Mouse (Mus musculus): ENCODE data around the gene Erc1. TPM values are rescaled to one million over a fixed set of nuclear protein-coding genes. Genes with fewer than 3 reads are reported as not detected.

The Erc1 gene
- polyA plus RNA-seq, 1 experiment from 2014 or later: 22.1 TPM

- Histone ChIP-seq H3K27ac (no peak overlapping the region), H3K4me1 (no peaks in the 10 kb centered on the region), H3K9me3 (no peaks in the 10 kb centered on the region), H3K36me3 (peaks cover 14% of the 10 kb centered on the region), H3K27me3 (no peaks in the 10 kb centered on the region), H3K4me3 (no peak overlapping the region), H3K9ac (no peak overlapping the region), H3K4me2 (no peak overlapping the region)
- 95% methylated on average over 4 of the region's 4 CpGs for whole genome bisulfite sequencing
- ATAC-seq (ENCODE audit: insufficient number of reproducible peaks, low FRiP score, low TSS enrichment, low read depth): no peak
These were observed 109.2 kb downstream of the Erc1 start for GRCm38 (mm10) chr6:119738638-119739375.

- Histone ChIP-seq H3K9me3 (no peaks in the 10 kb centered on the region), H3K9ac (no peak overlapping the region), H3K27ac (no peak overlapping the region), H3K4me2 (no peak overlapping the region), H3K4me3 (no peak overlapping the region), H3K27me3 (no peaks in the 10 kb centered on the region), H3K4me1 (no peaks in the 10 kb centered on the region), H3K36me3 (peaks cover 8% of the 10 kb centered on the region)
- 91% methylated on average over 4 of the region's 4 CpGs for WGBS
- no peak for ATAC-seq (ENCODE audit: insufficient number of reproducible peaks, low FRiP score, low TSS enrichment, low read depth)
These were observed 110.3 kb downstream of the Erc1 start for GRCm38 (mm10) chr6:119737716-119738115.

GRCm38 (mm10) chr6:119735937-119736336 lies 112.0 kb downstream of the Erc1 start:
- Histone ChIP-seq H3K4me2 (no peak overlapping the region), H3K27me3 (no peaks in the 10 kb centered on the region), H3K9me3 (no peaks in the 10 kb centered on the region), H3K4me1 (no peaks in the 10 kb centered on the region), H3K4me3 (no peak overlapping the region), H3K9ac (no peak overlapping the region), H3K27ac (no peak overlapping the region), H3K36me3 (0 out of 2 replicates have a peak, but pooled peaks cover 5% of the 10 kb centered on the region)
- WGBS: 57% methylated on average over 2 of the region's 2 CpGs
- ATAC-seq (ENCODE audit: insufficient number of reproducible peaks, low FRiP score, low TSS enrichment, low read depth): no peak

GRCm38 (mm10) chr6:119731155-119731554 lies 116.8 kb downstream of the Erc1 start:
- WGBS: 97% methylated on average over 2 of the region's 2 CpGs
- no peak for ATAC-seq (ENCODE audit: insufficient number of reproducible peaks, low FRiP score, low TSS enrichment, low read depth)
- no peaks in the 10 kb centered on the region for H3K4me1 ChIP-seq
- 0 out of 2 replicates have a peak, but pooled peaks cover 6% of the 10 kb centered on the region for H3K36me3 ChIP-seq
- H3K9me3 ChIP-seq: no peaks in the 10 kb centered on the region
- no peaks in the 10 kb centered on the region for H3K27me3 ChIP-seq
- H3K4me2 ChIP-seq: no peak overlapping the region
- no peak overlapping the region for H3K9ac ChIP-seq
- H3K4me3 ChIP-seq: no peak overlapping the region
- H3K27ac ChIP-seq: no peak overlapping the region

GRCm38 (mm10) chr6:119715234-119715633 lies 132.7 kb downstream of the Erc1 start:
- Histone ChIP-seq H3K9me3 (no peaks in the 10 kb centered on the region), H3K4me2 (no peak overlapping the region), H3K4me1 (no peaks in the 10 kb centered on the region), H3K4me3 (no peak overlapping the region), H3K27ac (no peak overlapping the region), H3K9ac (no peak overlapping the region), H3K36me3 (peaks cover 10% of the 10 kb centered on the region; the same call in 1 of the 2 replicates), H3K27me3 (no peaks in the 10 kb centered on the region)
- ATAC-seq (ENCODE audit: insufficient number of reproducible peaks, low FRiP score, low TSS enrichment, low read depth): no peak
- whole genome bisulfite sequencing: 90% methylated on average over 2 of the region's 2 CpGs

GRCm38 (mm10) chr6:119713961-119714360 lies 134.0 kb downstream of the Erc1 start:
- Histone ChIP-seq H3K4me2 (no peak overlapping the region), H3K4me1 (no peaks in the 10 kb centered on the region), H3K9me3 (no peaks in the 10 kb centered on the region), H3K27me3 (no peaks in the 10 kb centered on the region), H3K9ac (no peak overlapping the region), H3K27ac (no peak overlapping the region), H3K4me3 (no peak overlapping the region), H3K36me3 (peaks cover 10% of the 10 kb centered on the region; the same call in 1 of the 2 replicates)
- WGBS: 76% methylated on average over 2 of the region's 2 CpGs
- ATAC-seq (ENCODE audit: insufficient number of reproducible peaks, low FRiP score, low TSS enrichment, low read depth): no peak

- no peaks in the 10 kb centered on the region for H3K4me1 ChIP-seq
These were observed 135.5 kb downstream of the Erc1 start for GRCm38 (mm10) chr6:119712486-119712885.

GRCm38 (mm10) chr6:119711649-119712305 lies 136.2 kb downstream of the Erc1 start:
- H3K27me3 ChIP-seq: no peaks in the 10 kb centered on the region
- no peak overlapping the region for H3K4me3 ChIP-seq
- no peaks in the 10 kb centered on the region for H3K4me1 ChIP-seq
- no peak for ATAC-seq (ENCODE audit: insufficient number of reproducible peaks, low FRiP score, low TSS enrichment, low read depth)
- WGBS: 81% methylated on average over 8 of the region's 8 CpGs
- H3K4me2 ChIP-seq: no peak overlapping the region
- no peak overlapping the region for H3K9ac ChIP-seq
- H3K9me3 ChIP-seq: no peaks in the 10 kb centered on the region
- H3K36me3 ChIP-seq: peaks cover 7% of the 10 kb centered on the region; the same call in 1 of the 2 replicates
- no peak overlapping the region for H3K27ac ChIP-seq

More at GRCm38 (mm10) chr6:119712486-119712885, 135.5 kb downstream of the Erc1 start:
- 78% methylated on average over 1 of the region's 1 CpGs for WGBS
- Histone ChIP-seq H3K4me2 (no peak overlapping the region), H3K27me3 (no peaks in the 10 kb centered on the region), H3K9ac (no peak overlapping the region), H3K4me3 (no peak overlapping the region), H3K9me3 (no peaks in the 10 kb centered on the region), H3K27ac (no peak overlapping the region), H3K36me3 (peaks cover 7% of the 10 kb centered on the region; the same call in 1 of the 2 replicates)
- ATAC-seq (ENCODE audit: insufficient number of reproducible peaks, low FRiP score, low TSS enrichment, low read depth): no peak

GRCm38 (mm10) chr6:119709552-119709951 lies 138.4 kb downstream of the Erc1 start:
- Histone ChIP-seq H3K4me2 (no peak overlapping the region), H3K27ac (no peak overlapping the region), H3K9ac (no peak overlapping the region), H3K4me1 (no peaks in the 10 kb centered on the region), H3K9me3 (no peaks in the 10 kb centered on the region), H3K27me3 (no peaks in the 10 kb centered on the region), H3K36me3 (peaks cover 6% of the 10 kb centered on the region; the same call in 1 of the 2 replicates), H3K4me3 (no peak overlapping the region)
- ATAC-seq (ENCODE audit: insufficient number of reproducible peaks, low FRiP score, low TSS enrichment, low read depth): no peak

GRCm38 (mm10) chr6:119707911-119708310 lies 140.1 kb downstream of the Erc1 start:
- no peak overlapping the region for H3K4me2 ChIP-seq
- H3K4me3 ChIP-seq: no peak overlapping the region
- no peaks in the 10 kb centered on the region for H3K9me3 ChIP-seq
- no peaks in the 10 kb centered on the region for H3K4me1 ChIP-seq
- H3K27ac ChIP-seq: no peak overlapping the region
- no peak overlapping the region for H3K9ac ChIP-seq
- 83% methylated on average over 5 of the region's 5 CpGs for WGBS
- no peak for ATAC-seq (ENCODE audit: insufficient number of reproducible peaks, low FRiP score, low TSS enrichment, low read depth)
- no peaks in the 10 kb centered on the region for H3K27me3 ChIP-seq
- peaks cover 9% of the 10 kb centered on the region; the same call in 1 of the 2 replicates for H3K36me3 ChIP-seq

- no peak for ATAC-seq (ENCODE audit: insufficient number of reproducible peaks, low FRiP score, low TSS enrichment, low read depth)
- no peaks in the 10 kb centered on the region for H3K27me3 ChIP-seq
- H3K4me3 ChIP-seq: no peak overlapping the region
- H3K36me3 ChIP-seq: peaks cover 4% of the 10 kb centered on the region; the same call in 1 of the 2 replicates
- no peaks in the 10 kb centered on the region for H3K4me1 ChIP-seq
- H3K9me3 ChIP-seq: no peaks in the 10 kb centered on the region
- H3K27ac ChIP-seq: no peak overlapping the region
- no peak overlapping the region for H3K4me2 ChIP-seq
- H3K9ac ChIP-seq: no peak overlapping the region
- 54% methylated on average over 2 of the region's 2 CpGs for WGBS
These were observed 143.1 kb downstream of the Erc1 start for GRCm38 (mm10) chr6:119704899-119705298.

- no peak overlapping the region for H3K4me3 ChIP-seq
- no peak overlapping the region for H3K27ac ChIP-seq
- WGBS: 87% methylated on average over 5 of the region's 5 CpGs
- no peak overlapping the region for H3K9ac ChIP-seq
- no peaks in the 10 kb centered on the region for H3K9me3 ChIP-seq
- ATAC-seq (ENCODE audit: insufficient number of reproducible peaks, low FRiP score, low TSS enrichment, low read depth): no peak
- no peaks in the 10 kb centered on the region for H3K27me3 ChIP-seq
- H3K36me3 ChIP-seq: peaks cover 12% of the 10 kb centered on the region; the same call in 1 of the 2 replicates
- H3K4me1 ChIP-seq: no peaks in the 10 kb centered on the region
- no peak overlapping the region for H3K4me2 ChIP-seq
These were observed 155.2 kb downstream of the Erc1 start for GRCm38 (mm10) chr6:119692754-119693153.
